Mouse (Mus musculus): ENCODE results near the gene Mrpl32.

The Mrpl32 gene

GRCm38 (mm10) chr13:14612926-14613529 is at the start of gene Mrpl32, which contains the start of gene Psma2:
Mrpl32 (minus strand) TSS chr13:14613165.
Psma2 (plus strand) TSS chr13:14613240.
- peak; percentile 98 for DNase-seq (ENCODE audit: low read depth, low spot score)

GRCm38 (mm10) chr13:14649301-14649700 is 36.3 kb upstream of the Mrpl32 start:
- DNase-seq (ENCODE audit: low read depth, low spot score): peak; percentile 27

- no peak for DNase-seq (ENCODE audit: low read depth, low spot score)
Observed at GRCm38 (mm10) chr13:14639998-14640397, 27.0 kb upstream of the Mrpl32 start.

GRCm38 (mm10) chr13:14629726-14630641 is 17.0 kb upstream of the Mrpl32 start, which contains the start of gene AW209491:
AW209491 (plus strand) TSS chr13:14630154.
- peak; percentile 95 for DNase-seq (ENCODE audit: low read depth, low spot score)

- DNase-seq (ENCODE audit: low read depth, low spot score): no peak
Observed at GRCm38 (mm10) chr13:14618724-14619123, 5.8 kb upstream of the Mrpl32 start.

- DNase-seq (ENCODE audit: low read depth, low spot score): no peak
Observed at GRCm38 (mm10) chr13:14613553-14613952, 588 bp upstream of the Mrpl32 start.

GRCm38 (mm10) chr13:14612463-14612862 is 502 bp downstream of the Mrpl32 start:
- no peak for DNase-seq (ENCODE audit: low read depth, low spot score)

- DNase-seq (ENCODE audit: low read depth, low spot score): no peak
Observed at GRCm38 (mm10) chr13:14607616-14608015, 5.3 kb downstream of the Mrpl32 start.

- DNase-seq (ENCODE audit: low read depth, low spot score): no peak
Observed at GRCm38 (mm10) chr13:14602744-14603143, 10.2 kb downstream of the Mrpl32 start.

- peak; percentile 32 for DNase-seq (ENCODE audit: low read depth, low spot score)
Observed at GRCm38 (mm10) chr13:14580392-14580791, 32.6 kb downstream of the Mrpl32 start.

- DNase-seq (ENCODE audit: low read depth, low spot score): no peak
Observed at GRCm38 (mm10) chr13:14574128-14574527, 38.8 kb downstream of the Mrpl32 start.

- DNase-seq (ENCODE audit: low read depth, low spot score): no peak
Observed at GRCm38 (mm10) chr13:14561336-14561735, 51.6 kb downstream of the Mrpl32 start.
